Mouse (Mus musculus): ENCODE results near the gene Dpp4. TPM values are rescaled to one million over a fixed set of nuclear protein-coding genes. Genes with fewer than 3 reads are reported as not detected.

Gene Dpp4
- total RNA-seq (2021), result 1 to 10 TPM; 3.8 to 3.9 TPM
- long read RNA-seq, experiment 1, full-length matches to known transcripts, result 1 of 1 reads
- long read RNA-seq, experiment 1, partial matches to known transcripts, result 0 of 1 reads
- long read RNA-seq, experiment 1, other reads (novel, unspliced or antisense), result 0 of 1 reads
- long read RNA-seq, experiment 2, result 0 reads

DNA sequence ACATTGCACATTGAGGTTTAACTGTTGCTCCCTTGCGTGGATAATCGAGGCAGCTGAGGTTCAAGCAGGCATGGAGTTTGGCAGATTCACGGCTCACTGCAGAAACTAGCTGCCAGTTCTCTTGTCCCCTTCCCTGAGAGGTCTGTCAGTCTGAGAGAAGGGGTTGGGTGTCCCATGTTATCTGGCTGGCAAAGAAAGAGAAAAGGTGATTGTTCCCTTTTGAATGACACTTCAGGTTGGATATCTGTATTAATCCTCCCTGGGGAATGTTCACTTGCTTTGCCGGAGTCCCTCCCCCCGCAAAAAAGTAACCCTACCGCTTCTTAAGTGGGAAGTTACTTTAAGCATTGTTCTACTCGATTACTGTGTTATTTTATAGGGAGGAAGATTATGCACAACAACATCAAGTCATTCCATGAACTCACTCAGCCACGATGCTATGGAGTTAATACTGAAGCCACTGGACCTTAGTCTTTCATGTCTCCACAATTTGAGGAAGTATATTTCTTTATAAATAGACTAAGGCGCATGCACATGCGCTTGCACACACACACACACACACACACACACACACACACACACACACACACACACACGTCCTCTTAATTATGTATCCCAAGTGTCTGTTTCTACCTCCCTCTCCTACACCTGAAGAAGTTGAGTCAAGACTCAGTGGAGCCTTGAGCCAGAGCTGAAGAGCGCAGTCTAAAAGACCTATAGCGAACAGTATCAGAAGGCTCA is at the start of gene Dpp4:
TSS of gene Dpp4 (minus strand) at position 151 of the 741 bp plus-strand sequence.
- no peak for DNase-seq

DNA sequence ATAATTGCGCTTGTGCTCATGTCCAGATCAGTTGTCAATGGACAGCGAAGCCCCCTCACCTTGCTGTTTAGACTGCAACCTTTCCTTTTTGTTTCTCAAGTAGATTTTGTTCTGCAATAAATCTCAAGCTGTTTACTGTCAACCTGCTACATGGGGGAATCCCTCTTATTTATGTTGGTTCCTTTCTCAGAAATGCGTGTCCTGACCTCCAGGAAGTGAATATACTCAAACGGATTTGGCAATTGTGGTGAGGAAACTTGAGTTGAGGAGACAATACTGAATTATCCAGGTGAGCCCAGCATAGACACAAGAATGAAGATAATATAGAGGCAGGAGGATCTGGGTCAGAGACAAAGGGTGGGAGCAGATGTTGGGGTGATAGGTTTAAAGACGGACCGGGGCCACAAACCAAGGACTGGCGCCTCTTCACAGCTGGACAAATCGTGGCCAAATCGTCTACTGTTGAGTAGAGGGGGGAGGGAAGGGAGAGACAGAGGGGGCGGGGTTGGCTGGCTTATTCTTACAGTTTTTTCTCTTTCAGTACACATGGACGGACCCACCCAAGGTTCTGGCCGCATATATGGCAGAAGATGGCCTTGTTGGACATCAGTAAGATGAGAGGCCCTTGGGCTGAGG is 48.9 kb upstream of the Dpp4 start:
- no peak for DNase-seq

DNA sequence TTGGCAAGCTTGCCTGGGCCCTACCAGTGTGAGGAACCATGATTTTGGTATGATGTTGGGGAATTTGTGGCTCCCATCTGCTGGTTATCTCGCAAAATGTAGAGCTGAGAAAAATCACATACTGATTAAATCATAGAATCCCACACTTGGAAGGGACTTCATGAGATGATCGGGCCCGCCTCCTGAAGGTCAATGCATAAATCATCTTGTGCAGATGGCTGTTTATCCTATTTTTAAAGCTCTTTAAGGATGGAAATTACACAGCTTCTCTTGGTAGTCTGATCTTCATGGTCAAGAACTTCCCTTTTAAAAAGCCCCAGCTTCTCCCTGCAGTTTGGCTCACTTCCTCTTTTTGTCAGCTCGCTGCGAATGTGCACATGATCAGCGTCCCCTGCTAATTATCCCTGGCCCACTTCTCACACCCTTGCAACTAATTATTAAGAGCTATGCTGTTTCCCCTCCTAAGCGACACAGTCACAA is 48.2 kb upstream of the Dpp4 start:
- peak in 1 of 2 experiments; percentile 7 for DNase-seq

DNA sequence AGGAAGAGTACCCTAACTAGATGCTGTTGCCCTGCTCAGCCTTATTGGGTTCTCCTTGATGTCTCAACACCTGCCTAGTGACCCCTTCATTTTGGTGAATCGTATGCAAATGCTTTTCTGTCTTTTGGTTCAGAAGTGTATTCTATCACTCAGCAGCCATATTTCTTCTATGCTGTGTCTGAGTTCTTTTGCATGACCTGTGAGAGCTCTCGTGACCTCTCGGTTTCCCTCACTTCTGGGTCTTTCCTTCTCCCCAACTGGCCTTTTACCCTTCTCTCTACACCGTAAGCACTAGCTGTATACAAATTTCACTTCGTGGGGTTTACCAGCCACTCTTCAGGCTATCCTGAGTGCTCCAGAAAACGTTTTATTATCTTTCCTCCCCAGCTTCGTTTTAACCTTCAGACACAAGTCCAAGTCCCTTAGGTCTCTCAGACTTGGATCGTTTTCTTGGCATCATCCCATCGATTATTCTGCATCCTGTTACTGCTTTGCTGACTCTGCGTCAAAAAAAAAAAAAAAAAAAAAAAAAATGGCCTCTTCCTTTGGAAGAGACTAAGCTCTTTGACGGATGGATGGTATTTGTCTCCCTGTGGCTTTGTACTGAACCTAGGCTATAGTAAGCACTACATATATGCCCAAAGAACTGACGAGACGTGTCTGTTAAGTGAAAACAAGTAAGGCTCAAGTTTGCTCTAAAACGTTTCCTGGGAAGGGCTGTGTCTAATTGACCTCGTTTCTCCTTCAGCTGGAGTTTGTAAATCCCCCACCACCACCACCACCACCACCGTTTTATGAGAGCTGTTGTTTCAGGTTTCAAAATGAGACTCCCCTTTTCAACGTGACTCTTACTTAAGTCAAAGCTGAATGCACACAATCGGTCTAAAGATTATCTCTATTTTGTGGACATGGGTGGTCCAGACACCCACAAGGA is 47.5 kb upstream of the Dpp4 start:
- DNase-seq, result no peak

DNA sequence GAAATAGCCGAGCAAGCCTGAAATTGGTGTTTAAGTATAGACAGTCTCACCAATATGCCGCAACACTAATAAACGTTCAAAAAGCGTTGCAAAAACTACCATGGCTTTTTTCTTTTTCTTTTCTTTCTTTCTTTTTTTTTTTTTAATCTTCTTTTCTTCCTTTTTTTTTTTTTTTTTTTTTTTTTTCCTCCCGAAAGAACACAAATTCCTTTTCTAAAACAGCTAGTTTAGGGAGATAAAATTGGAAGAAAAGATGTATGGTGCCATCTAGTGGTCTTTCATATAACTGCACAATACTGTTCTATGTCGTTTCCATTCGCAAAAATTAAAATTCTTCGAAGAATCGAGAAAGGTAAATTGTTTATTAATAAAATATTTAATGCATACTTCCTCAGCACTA is 46.0 kb upstream of the Dpp4 start:
- DNase-seq, result no peak

DNA sequence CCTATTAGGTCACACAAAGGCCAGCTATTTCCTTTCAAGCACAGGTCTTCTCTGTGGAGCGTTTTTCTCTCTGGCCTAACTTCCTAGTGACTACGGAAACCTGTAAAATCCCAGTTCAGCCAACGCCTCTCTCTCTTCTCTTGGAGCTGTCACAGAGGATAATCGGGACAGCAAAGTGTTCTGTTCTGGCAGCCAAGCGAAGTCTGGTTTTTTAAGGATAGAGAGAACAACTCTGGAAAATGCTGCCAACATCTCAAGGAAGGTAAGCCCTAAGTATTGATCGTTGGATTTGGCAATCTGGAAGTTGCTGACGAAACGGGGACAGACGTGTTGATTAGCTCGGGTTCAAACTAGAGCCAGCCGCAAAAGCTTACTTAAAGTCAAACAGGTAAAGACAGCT is 43.0 kb upstream of the Dpp4 start:
- DNase-seq, result no peak

DNA sequence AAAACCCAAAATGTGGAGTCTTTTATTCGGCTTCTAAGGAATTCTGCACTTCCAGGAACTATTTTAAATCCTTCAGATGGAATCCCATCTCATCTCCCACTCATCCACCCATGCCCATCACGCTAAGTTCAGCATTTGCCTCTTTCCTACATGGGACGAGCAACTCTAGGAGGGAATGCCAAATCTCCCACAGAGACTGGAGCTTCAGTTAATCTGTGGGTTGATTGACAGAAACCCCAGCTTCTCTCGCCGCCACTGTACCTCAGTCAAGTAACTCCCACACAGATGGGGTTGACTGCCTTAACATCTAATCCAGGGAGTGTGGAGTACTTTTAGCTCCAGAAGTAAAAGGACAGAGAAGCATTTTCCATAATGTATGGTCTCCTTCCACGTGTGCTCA is 42.0 kb upstream of the Dpp4 start:
- no peak for DNase-seq

DNA sequence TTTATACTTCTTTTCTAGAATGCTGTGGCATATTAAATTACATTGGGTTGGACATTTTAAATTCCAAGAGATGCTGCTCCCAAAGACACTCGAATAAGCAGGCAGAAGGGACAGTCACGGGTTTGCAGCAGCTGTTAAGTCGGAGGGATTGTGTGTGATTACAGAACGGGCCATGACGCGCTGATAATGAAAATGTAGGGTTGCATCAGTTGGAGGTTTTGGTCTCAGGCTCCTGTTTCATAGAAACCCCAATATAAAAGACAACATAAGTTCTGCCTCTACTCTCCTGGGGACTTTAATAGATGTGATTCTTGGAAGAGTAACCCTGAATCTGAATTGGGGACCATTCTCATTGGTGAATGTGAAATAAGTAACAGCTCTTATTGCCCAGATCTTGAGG is 38.3 kb upstream of the Dpp4 start:
- no peak for DNase-seq

DNA sequence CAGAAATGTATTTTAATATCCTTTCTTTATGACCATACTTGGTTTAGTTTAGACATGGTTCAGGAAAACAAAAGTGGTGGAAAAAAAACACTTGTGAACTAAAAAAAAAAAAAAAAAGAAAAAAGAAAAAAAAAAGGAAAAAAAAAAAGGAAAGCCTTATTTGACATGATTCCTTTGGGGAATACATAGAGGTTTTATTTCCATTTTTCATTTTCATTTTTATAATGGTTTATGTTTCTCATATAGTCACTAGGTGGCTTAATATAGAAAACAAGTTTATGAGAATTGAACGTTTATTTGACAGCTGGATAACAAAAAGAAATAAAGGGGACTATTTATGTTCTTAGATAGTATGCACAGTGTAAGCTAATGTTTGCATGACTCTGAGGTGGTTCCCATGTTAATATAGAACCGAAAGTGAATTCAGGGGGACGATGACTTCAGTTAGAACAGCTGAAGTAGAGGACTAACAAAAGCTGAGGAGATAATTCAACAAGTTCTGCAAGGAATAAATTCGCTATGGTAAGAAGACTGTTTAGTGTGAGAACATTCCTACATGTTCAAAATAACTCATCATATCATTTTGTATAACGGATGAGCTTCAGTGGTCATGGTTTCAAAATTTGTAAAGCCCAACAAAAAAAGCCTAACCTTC is 37.8 kb upstream of the Dpp4 start:
- DNase-seq, result no peak

DNA sequence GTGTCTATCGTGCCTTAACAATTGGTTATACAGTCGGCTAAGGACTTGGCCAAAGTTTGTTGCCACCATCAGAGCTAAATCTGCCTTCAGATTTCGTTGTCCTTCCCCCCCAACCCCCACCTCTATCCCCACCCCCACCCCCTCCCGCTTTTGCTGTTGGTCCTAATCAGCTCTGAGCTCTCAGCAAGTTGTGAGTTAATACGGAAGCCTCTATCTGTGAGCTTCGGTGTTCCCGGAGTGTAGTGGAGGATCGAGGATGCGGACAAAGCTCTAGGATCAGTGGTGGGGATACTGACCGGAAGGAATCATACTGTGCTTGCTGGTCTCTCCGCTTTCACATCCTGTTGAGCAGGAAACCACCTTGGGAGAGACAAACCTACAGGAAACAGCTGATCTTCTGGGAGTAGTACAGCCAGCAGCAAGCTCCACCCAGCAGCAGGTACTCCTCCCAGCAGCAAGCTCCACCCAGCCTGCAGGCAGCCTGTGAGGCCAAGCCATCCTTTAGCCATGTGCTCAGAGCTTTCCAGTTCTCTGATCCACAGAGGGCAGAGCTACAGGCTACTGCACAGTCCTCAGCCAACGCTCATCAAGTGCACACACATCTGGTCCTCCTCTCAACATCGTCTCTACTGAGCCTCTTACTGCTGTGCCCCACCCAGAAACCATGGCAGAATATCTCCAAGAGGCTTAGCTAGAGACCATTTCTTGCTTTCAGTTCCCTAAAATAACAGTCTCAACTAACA is 28.9 kb upstream of the Dpp4 start:
- DNase-seq, result peak in 1 of 2 experiments; percentile 19

DNA sequence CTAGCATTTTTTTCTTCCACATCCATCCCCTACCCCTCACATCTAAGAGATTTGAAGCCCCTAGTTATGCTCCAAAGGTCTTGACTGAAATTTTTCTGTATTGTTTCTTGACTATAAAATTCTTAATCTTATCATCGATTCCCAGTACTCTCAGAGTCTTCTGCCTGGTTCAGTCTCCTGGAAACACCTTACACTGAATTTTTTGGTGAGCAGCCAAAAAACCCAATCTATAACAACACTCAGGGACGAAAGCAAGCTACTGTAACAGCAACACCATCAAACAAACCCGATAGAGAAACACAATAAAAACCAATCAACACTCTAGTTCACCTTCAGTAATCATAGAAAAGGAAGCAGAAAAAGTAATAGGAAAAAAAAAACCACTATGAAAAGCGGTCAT is 28.1 kb upstream of the Dpp4 start:
- no peak for DNase-seq

DNA sequence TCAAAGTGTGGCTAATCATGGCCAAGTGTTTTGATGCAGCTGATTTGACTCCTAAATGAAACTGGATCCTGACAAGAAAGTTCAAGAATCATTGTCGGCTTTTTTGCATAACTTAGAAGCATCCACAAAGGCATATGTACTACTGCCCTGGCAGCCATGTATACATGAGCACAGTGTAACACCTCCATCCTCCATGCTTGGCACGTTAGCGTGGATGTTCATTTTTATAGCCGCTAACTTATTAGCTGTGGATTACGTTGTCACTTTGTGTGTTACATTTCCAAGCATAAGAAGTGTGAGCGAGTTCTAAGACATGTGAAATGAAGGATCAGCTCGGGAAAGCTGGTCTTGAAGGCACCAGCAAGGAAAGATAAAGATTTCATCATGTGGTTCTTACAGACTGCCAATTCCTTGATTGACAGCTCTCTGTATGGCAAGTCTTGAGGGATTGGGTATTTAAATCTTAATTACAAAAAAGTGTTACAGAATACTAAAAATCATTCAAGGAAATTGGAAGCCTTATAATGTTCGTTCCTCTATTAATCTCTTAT is 19.3 kb upstream of the Dpp4 start:
- DNase-seq, result no peak

DNA sequence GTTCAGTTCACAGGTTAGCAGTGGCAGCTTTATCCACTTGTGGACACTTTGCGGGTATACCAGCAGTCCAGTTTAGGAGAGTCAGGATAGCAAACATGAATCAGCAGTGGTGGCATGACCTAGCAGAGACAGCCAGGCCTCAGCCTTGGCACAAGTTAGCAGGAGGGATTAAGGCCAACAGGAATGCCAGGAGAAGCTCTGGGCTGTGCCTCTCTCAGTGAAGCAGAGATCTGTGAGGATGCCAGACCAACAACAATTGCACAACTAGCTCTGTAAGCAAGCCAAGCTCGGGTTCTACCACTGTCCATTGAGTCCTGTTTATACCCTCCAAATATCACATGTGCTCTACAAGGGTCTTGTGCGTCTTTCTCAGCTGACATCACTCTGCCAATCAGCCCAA is 13.9 kb upstream of the Dpp4 start:
- DNase-seq, result peak; percentile 10 to 22

DNA sequence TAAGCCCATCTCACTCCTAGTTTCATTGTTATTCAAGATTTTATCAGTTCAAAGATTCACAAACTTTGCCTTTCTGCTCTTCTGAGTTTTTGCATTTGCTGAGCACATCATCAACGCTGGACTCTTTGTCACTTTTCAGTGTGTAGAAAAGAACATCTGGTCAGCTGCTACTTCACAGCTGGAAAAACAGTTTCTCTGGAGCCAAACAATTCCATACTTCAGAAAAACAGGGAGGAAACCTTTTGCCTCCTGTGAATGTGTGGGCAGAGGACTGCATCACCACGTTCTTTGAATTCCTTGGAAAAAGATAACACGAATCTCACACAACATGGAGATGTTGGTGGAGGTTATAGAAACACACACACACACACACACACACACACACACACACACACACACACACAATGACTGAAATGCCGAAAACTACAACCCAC is 11.3 kb upstream of the Dpp4 start:
- DNase-seq, result no peak

DNA sequence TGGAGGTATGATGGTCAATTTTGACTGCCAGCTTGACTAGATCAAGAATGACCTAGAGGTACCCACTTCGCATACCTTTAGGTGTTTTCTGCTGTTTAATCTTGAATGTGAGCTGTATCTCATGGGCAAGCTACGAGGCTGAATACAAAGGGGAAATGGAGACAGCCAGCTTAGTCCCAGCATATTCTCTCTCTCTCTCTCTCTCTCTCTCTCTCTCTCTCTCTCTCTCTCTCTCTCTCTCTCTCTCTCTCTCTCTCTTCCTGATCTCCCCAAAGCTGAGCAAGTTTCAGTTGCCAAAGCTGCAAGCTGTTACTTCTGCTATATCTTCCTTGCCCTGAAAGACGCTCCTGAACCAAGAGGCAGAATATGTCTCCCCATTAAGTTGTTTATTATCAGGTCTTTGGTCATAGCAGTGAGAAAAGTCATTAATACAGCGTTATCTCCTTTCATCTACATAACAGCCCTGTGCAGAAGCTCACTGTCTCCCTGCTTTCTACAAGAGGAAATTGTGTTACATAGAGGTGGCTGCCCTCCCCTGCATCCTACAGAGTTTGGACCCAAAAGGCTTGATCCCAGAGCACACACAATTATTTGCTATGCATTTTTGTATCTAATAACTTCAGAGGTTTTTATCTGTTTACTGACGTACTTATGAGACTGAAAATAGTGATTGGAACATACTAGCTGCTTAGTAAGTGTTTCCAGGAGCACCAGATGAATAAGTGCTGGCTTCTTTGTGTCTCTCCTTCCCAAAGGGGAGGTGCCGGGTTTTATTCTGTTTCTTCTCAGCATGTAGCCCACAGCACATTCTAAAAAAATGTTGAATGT is 10.7 kb upstream of the Dpp4 start:
- no peak for DNase-seq

DNA sequence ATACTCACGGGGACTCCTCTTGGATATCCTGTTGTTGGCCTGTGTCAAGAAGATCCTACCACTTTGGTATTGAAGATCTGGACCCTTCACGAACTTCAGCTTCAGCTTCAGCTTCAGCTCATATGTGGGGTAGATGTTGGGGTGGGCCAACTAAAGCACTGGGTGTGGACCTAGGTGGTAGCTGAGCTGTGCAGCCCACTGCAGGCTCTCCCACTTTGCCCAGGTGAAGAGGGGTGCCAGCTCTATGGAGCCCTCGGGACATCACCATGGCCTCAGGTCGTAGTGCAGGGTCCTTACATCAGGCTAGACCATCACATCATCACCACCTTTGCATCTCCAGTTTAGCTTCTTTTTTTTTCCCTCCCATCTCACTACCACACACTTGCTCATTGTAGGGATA is 9.2 kb upstream of the Dpp4 start:
- DNase-seq, result no peak

DNA sequence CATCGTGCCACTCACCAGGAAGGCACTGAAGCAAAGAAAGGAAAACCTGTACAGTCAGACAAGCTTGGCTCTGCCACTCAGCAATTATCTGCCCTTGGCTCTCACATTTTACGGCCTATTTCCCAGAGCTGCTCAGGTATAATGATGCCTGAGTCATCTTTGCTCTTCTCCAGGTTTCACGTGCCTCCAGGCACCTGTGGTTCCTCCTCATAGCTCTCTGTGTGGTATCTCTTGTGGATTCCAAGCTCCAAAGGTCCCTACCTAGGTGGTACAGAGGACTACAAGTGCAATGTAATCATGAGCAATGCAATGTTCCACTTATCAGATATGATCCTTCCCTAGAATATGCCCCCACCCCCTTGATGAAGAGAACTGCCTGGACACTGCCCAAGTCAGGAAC is 8.0 kb upstream of the Dpp4 start:
- no peak for DNase-seq

DNA sequence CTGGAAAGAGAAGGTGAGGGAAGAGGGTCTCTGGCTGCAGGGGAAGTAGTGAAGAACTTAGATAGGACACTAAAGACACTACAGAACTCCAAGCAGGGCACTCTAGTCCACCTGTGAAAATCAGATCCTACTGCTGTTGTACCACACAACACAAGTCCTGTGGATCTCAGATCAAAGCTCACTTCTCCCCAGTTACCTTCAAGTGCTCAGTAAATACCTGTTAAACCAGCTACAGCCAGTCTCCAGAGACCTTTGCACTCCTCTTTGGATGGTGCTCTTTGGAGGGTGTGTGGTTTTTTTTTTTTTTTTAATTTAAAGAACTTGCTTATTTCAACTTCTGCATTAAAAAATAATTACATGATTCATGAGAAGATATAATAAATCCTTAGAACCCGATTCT is 5.2 kb upstream of the Dpp4 start:
- no peak for DNase-seq

DNA sequence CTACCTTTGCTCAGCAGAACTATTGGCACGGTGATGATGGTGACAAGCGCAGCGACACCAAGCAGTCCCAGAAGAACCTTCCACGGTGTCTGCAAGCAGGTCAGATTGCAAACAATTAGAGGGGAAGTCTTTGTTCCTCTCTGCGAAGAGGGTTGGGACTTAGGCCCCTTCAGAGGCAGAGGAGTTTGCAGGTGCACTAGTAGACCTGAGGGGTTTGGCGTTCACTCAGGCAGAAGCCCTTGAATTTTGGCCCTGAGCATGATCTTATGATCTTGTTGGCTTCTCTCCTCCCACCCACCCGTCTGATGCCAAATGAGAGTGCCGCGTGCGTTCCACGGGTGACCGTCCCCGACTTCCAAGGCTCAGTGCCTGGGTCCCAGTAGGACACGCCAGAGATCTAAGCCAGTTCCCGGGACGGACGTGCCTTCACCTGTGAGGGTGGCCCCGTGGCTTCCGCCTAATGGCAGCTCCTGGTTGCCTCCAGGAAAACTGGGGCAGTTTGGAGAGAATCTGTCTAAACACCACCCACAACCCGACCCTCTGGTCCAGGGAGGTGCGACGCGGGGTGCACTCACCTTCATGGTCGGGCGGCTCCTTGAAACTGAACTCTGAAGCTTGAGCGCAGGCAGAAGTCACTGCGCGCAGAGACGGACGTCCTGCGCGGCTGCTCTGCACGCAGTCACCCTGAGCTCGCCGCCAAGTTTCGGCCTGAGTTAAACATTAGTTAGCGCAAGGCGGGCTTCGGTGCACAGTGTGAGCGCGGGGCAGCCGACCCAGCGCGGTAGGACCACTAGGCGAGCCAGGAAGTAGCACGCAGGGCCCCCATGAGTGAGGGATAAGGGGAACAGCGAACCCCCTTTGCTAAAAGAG is 585 bp downstream of the Dpp4 start:
- peak; percentile 9 to 20 for DNase-seq
